Mouse (Mus musculus) kidney, adult 2 months (tissue): ENCODE data around the gene Ift57.

Source experiments
- CTCF ChIP-seq: fragments of 200-500 bp; conservative IDR thresholded peaks from 2 replicates; pipeline ENCODE4 v1.5.1; 2011; ENCODE audit warnings: low read depth, mild to moderate bottlenecking, control low read depth, low read length, moderate library complexity, mixed read lengths; ENCODE audit not compliant: insufficient read depth, insufficient read length
- POLR2A ChIP-seq: fragments of 200-500 bp; IDR thresholded peaks from one replicate; pipeline ENCODE4 v1.6.1; 2011; ENCODE audit warnings: low read depth, low read length, control low read depth

GRCm38 (mm10) chr16:49769831-49770261, 70.8 kb downstream of the Ift57 start:
- TF ChIP-seq CTCF (no peak), POLR2A (no peak)
